Mouse (Mus musculus) bone marrow, adult 2 months (tissue): ENCODE measurements around the gene Wdr75.

Experiments
- CTCF ChIP-seq: fragments of 200-500 bp; IDR thresholded peaks from 2 replicates; pipeline ENCODE4 v1.5.1; 2011; ENCODE audit warnings: low read length, control low read depth; ENCODE audit not compliant: control insufficient read depth, insufficient read depth
- POLR2A ChIP-seq: fragments of 200-500 bp; IDR thresholded peaks from 2 replicates; pipeline ENCODE4 v1.6.1; 2011; ENCODE audit warnings: low read depth, mild to moderate bottlenecking, control low read depth, low read length, borderline replicate concordance; ENCODE audit not compliant: control insufficient read depth

- TF ChIP-seq POLR2A, result no peak
- no peak for TF ChIP-seq CTCF
Observed at GRCm38 (mm10) chr1:45861162-45861561, 66.2 kb downstream of the Wdr75 start.
